Mouse (Mus musculus) fat pad, adult 2 months (tissue): ENCODE results near the gene Cabp4.
"Not testable (repeated sequence)": the region's sequence is repeated elsewhere in the genome, so short reads cannot be mapped to it uniquely, and the experiment has no call there.

Source experiments
- DNase-seq: peaks from one replicate; pipeline ENCODE4 v3.0.0-alpha.2; 2011; ENCODE audit warnings: low read depth, low spot score; ENCODE audit errors: extremely low read depth

Cabp4 gene

GRCm38 (mm10) chr19:4148491-4148806 is 4.6 kb upstream of the Cabp4 start, which contains the start of gene Coro1b:
TSS of gene Coro1b (plus strand) at chr19:4148619.
- no peak for DNase-seq

GRCm38 (mm10) chr19:4147782-4148490 is 4.1 kb upstream of the Cabp4 start:
- no peak for DNase-seq

GRCm38 (mm10) chr19:4147022-4147405 is 3.2 kb upstream of the Cabp4 start:
- DNase-seq = peak; percentile 69

GRCm38 (mm10) chr19:4146366-4147021 is 2.7 kb upstream of the Cabp4 start:
- DNase-seq = no peak

GRCm38 (mm10) chr19:4145936-4146335 is 2.1 kb upstream of the Cabp4 start:
- no peak for DNase-seq

GRCm38 (mm10) chr19:4144550-4145498 is 991 bp upstream of the Cabp4 start:
- no peak for DNase-seq

GRCm38 (mm10) chr19:4142416-4143173 is 1.2 kb downstream of the Cabp4 start:
- DNase-seq = no peak

- DNase-seq = no peak
Measured at GRCm38 (mm10) chr19:4140147-4140546, 3.7 kb downstream of the Cabp4 start.

- DNase-seq = no peak
Measured at GRCm38 (mm10) chr19:4139446-4139845, 4.4 kb downstream of the Cabp4 start, which contains the start of gene Gpr152. TSS of gene Gpr152 (plus strand) at chr19:4139787.

GRCm38 (mm10) chr19:4137913-4138312 is 5.9 kb downstream of the Cabp4 start:
- DNase-seq = no peak

- no peak for DNase-seq
Measured at GRCm38 (mm10) chr19:4136463-4136862, 7.4 kb downstream of the Cabp4 start.

GRCm38 (mm10) chr19:4135963-4136345 is 7.9 kb downstream of the Cabp4 start:
- not testable (repeated sequence) for DNase-seq

- DNase-seq = not testable (repeated sequence)
Measured at GRCm38 (mm10) chr19:4135229-4135962, 8.4 kb downstream of the Cabp4 start.

- DNase-seq = no peak
Measured at GRCm38 (mm10) chr19:4134354-4134753, 9.5 kb downstream of the Cabp4 start.

GRCm38 (mm10) chr19:4131768-4132167 is 12.1 kb downstream of the Cabp4 start:
- DNase-seq = no peak

- DNase-seq = no peak
Measured at GRCm38 (mm10) chr19:4131075-4131474, 12.8 kb downstream of the Cabp4 start.

GRCm38 (mm10) chr19:4130106-4130505 is 13.7 kb downstream of the Cabp4 start:
- DNase-seq = no peak

GRCm38 (mm10) chr19:4129462-4129861 is 14.4 kb downstream of the Cabp4 start:
- no peak for DNase-seq

GRCm38 (mm10) chr19:4126759-4127495 is 16.9 kb downstream of the Cabp4 start:
- DNase-seq = no peak
